Mouse (Mus musculus) liver, adult 2 months (tissue): ENCODE measurements around the gene Znhit3.

Source experiments
- CTCF ChIP-seq: fragments of 200-500 bp; IDR thresholded peaks from 2 replicates; pipeline ENCODE4 v1.5.1; 2011; ENCODE audit warnings: low read depth, low read length, control low read depth
- POLR2A ChIP-seq: fragments of 200-500 bp; IDR thresholded peaks from 2 replicates; pipeline ENCODE4 v1.6.1; 2011; ENCODE audit warnings: low read length, control low read depth; ENCODE audit not compliant: insufficient read depth; ENCODE audit errors: extremely low read depth

DNA sequence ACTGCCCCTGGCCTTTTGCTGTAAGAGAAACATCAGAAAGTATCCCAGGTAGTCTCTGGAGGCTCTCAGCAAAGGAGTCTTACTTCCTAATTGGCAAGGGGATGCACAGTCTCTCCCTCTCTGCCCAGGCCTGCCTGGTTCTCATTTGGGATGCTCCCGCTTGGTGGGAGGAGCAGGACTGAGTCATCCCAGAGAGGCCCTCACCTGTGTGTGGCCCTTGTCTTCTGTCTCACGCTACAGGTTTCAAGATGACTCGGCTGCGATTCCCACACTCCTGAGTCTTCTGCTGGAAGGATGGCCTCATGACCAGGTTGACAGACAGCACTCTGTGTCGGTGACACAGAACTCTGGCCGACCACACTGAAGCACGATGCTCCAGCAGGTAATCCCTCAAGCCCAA, 33.8 kb downstream of the Znhit3 start:
- TF ChIP-seq CTCF (no peak), POLR2A (no peak)
